Mouse (Mus musculus) heart, postnatal 0 days (tissue): ENCODE results near the gene Cdh5.

ENCODE experiments used
- CTCF ChIP-seq: IDR thresholded peaks from 2 replicates; pipeline ENCODE4 v1.5.1; 2016; ENCODE audit warnings: antibody characterized with exemption, control low read depth, low read depth
- EP300 ChIP-seq: IDR thresholded peaks from 2 replicates; pipeline ENCODE4 v1.6.1; 2016; ENCODE audit warnings: antibody characterized with exemption, low read depth

GRCm38 (mm10) chr8:104169461-104169860, 68.0 kb downstream of the Cdh5 start:
- TF ChIP-seq CTCF = no peak
- no peak for TF ChIP-seq EP300
